Mouse (Mus musculus): ENCODE results near the gene Ahctf1. TPM values are rescaled to one million over a fixed set of nuclear protein-coding genes. Genes with fewer than 3 reads are reported as not detected.
A peak's percentile ranks its signal among the peaks of the same experiment; 100 is the strongest.
"Not testable (repeated sequence)": the region's sequence is repeated elsewhere in the genome, so short reads cannot be mapped to it uniquely, and the experiment has no call there.

Ahctf1 gene
- total RNA-seq, 2 experiments from 2014 or later = 24.4 to 26.1 TPM

DNA sequence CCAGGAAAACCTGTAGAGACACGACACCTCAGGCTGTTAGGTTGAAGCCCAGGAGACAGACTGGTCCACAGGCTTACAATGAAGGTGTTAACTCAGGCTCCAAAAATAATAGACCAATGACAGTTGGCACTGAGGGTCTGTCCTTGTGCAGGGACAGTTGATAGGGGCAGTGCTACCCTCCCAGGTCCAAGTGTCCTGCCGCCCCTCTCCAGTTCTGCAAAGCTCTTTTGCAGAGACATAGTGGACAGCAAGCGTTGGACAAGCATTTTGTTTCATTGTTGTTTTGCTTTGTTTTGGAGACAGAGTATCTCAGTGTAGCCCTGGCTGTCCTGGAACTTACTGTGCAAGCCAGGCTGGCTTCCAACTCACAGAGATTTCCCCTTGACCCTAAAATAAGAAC lies 72.1 kb downstream of the Ahctf1 start:
- intact Hi-C loops (cut with DNase I) = loop anchor here (5.0 to 10.0 kb wide), 2 partner anchors 87 to 229 kb away; no protein-coding TSS in a partner anchor
- no peak for DNase-seq (ENCODE audit: extremely low spot score in 1 of 2, low spot score in 2 of 2)

DNA sequence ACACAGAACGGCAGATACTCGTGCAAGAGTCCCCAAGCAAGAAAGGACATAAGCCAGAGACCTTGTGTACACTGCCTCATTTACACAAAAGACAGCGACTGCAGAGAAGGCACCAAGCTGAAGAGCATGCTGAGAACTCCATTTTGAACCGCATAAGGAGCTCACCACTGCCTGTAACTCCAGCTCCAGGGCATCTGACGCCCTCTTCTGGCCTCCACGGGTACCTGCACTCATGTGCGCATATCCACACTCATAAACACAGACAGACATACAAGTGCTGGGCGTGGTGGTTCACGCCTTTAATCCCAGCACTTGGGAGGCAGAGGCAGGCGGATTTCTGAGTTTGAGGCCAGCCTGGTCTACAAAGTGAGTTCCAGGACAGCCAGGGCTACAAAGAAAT lies 74.8 kb downstream of the Ahctf1 start:
- intact Hi-C loops (cut with DNase I) = no loop called here
- no peak for DNase-seq (ENCODE audit: extremely low spot score in 1 of 2, low spot score in 2 of 2)

DNA sequence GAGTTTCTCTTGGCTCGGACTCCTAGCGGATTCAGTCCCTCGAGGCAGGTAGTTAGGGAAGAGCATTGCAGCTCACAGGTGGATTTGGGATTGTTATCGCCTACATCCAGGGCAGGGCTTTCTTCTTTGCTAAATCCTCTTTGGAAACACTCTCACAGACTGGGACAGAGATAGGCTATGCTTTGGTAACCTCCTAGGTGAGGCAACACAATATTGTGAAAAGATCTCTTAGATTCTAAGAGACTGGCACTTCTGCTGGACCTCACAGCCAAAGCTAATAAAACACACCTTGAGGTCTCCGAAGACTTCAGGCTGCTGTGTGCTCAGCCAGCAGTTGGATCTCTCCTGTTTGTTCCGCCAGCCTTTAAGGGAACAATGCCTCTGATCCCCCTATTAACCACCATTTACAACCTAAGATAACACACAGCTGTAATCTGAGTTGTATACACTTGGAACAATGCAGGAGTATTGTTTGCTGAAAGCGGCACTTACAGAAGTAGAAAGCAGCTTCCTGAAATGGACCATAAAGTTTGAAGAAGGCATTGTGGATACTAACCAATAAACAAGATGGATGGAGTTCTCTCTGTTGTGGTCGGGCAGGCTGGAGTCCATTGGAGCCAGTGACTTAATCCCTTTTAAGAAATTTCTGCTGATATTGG lies 80.5 kb downstream of the Ahctf1 start:
- intact Hi-C loops (cut with DNase I) = no loop called here
- no peak for DNase-seq (ENCODE audit: extremely low spot score in 1 of 2, low spot score in 2 of 2)

DNA sequence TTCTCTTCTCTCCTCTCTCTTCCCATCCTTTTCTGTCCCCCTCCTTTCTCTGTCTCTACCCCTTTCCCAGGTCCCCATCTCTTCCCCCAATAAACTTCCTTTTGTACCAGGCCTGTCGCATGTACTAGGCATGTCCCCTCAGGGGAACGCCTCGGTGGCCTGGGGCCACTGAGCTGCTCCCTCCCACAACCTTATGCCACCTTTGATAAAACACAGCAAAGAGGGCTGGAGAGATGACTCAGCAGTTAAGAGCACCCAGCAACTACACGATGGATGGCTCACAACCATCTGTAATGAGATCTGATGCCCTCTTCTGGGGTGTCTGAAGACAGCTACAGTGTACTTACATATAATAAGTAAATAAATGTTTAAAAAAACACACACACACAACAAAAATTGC lies 87.7 kb downstream of the Ahctf1 start:
- DNase-seq (ENCODE audit: extremely low spot score in 1 of 2, low spot score in 2 of 2) = no peak

DNA sequence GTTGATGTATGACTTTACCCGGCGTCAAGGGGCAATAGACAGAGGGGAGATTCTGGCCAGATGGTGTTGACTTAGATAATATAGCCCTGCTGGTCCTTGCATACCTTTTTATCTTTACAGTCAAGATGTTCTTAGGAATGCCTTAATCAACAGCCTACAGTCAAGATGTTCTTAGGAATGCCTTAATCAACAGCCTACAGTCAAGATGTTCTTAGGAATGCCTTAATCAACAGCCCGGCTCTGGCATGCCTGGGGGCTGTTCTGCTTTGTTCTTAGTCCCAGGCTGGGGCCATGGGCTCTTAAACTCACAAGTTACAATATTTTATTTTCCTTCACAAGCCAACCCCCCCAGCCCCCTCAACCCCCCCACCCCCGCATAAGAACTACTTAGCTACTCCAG lies 88.2 kb downstream of the Ahctf1 start:
- intact Hi-C loops (cut with DNase I) = not testable (repeated sequence)

More for the DNA sequence above, 87.7 kb downstream of the Ahctf1 start:
- intact Hi-C loops (cut with DNase I) = no loop called here

DNA sequence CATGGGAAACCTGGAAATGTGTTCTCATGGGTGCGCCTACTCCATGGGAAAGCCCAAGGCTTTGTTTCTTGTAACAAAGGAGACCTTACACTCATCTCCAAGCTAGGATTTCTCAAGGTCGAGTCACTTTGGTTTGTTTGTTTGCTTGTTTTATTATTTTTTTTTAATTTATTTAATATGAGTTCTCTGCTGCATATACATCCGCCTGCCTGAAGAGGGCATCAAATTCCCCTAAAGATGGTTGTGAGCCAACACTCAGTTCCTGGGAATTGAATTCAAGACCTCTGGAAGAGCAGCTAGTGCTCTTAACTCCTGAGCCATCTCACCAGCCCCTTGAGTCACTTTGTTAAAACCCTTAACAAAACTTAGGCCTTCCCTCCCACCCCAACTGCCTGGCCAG lies 90.1 kb downstream of the Ahctf1 start:
- intact Hi-C loops (cut with DNase I) = no loop called here
- no peak for DNase-seq (ENCODE audit: extremely low spot score in 1 of 2, low spot score in 2 of 2)

More for the DNA sequence above, 88.2 kb downstream of the Ahctf1 start:
- not testable (repeated sequence) for DNase-seq (ENCODE audit: extremely low spot score in 1 of 2, low spot score in 2 of 2)

DNA sequence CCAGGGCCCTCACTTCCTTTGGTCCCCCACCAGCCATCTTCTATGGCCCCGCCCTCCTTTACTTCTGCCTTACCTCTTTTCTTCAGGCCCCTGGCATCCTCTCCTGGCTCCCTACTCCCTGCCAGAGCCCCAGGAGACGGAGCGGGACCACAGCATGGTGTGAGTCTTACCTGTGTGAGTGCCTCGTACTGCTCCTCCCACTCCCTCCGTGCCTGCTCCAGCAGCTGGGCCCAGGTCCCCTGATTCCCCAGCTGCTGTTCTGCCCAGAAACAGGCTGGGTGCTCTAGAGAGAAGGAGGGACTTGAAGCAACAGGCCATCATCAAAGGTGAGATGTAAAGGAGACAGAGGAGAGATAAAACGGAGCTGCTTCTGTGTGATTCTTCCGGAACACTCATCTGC lies 90.8 kb downstream of the Ahctf1 start:
- no peak for DNase-seq (ENCODE audit: extremely low spot score in 1 of 2, low spot score in 2 of 2)
- intact Hi-C loops (cut with DNase I) = no loop called here

DNA sequence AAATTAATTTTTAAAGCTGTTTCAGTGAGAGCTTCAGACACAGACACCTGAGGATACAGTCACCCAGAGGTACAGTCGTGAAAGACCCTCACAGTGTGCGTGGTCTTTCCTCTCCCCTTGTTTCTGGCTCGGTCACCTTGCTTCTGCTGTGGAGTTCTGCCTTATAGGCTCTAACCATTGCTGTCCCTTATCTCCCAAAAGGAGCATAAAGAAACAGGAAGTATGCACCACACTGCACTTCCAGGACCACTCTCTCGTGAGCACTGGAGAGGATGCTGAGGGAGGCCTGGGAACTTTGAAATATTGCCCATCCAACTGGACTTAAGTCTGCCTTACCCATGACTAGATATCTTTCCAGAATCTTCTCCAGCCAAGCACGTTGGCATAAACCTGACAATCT lies 92.7 kb downstream of the Ahctf1 start:
- no peak for DNase-seq (ENCODE audit: extremely low spot score in 1 of 2, low spot score in 2 of 2)
- intact Hi-C loops (cut with DNase I) = no loop called here

DNA sequence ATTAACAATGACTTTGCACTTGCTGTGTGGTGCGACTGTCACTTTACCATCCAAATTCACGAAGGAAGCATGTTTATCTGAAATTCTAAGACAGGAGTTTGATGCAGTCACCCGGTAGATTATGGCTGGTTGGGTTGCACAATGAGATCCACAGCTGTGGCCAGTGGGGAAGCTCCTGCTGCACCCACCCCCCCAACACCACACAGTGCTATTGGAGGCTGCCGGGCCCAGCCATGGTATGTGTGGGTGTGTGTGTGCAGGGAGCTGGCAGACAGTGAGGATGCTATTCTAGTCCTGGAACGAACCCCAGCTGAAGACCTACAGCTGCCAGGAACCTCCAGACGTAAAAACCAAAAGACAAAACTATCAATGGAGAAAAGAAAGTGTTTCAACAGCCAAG lies 94.1 kb downstream of the Ahctf1 start:
- intact Hi-C loops (cut with DNase I) = no loop called here
- peak; percentile 78 for DNase-seq (ENCODE audit: extremely low spot score in 1 of 2, low spot score in 2 of 2)

DNA sequence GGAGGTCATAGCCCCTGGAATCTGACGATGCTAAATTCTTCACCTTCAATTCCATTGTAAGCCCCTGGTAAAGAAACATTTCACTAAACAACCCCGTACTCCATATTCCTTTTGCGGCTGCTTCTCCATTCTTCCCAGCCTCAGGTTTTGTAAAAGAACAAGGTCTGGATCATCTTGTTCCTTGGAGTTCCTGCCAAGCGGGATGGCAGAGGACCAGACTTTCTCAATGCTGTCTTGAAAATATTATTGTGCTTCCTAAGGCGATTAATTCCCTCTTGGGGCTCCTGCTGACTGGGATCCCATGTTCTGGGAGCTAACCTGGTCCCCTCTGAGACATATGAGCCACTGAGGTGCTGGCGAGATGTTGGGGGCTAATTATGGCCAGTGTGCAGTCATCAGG lies 98.3 kb downstream of the Ahctf1 start:
- intact Hi-C loops (cut with DNase I) = no loop called here
- peak in 1 of 2 experiments; percentile 44 for DNase-seq (ENCODE audit: extremely low spot score in 1 of 2, low spot score in 2 of 2)

DNA sequence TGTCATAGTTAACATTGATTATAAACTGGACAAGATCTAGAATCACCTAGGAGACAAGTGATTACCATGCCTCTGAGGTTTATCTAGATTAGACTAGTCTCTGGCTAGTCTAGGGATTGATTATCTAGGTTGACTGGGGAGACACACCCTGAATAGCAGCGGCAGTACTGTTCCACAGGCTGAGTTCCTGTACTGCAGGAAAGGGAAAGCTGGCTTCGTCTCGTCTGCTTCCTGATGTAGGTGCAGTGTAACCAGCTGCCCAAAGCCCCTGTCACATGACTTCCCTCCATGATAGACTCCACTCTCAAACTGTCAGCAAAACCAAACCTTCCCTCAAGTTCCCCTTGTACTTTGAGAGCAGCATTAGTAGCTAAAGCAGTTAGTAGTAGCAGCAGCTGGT lies 99.3 kb downstream of the Ahctf1 start:
- intact Hi-C loops (cut with DNase I) = no loop called here
- DNase-seq (ENCODE audit: extremely low spot score in 1 of 2, low spot score in 2 of 2) = no peak

Other genes starting within 250 kb of the Ahctf1 start
- 10 to 100 TPM; 68.6 to 68.8 TPM for gene Sccpdh, start 135.5 kb downstream of the Ahctf1 start, total RNA-seq (2021)
- under 1 TPM; 0.16 to 0.28 TPM for gene Kif28, start 58.4 kb downstream of the Ahctf1 start, total RNA-seq (2021)
- not detected for gene Gm10518, start 304 bp downstream of the Ahctf1 start, total RNA-seq (2021)
- gene Cdc42bpa, start 156.8 kb upstream of the Ahctf1 start, total RNA-seq (2021) = 100 to 1,000 TPM; 218 to 229 TPM

Data from left cerebral cortex, postnatal 10 days (tissue).